Mouse (Mus musculus): Measurements from ENCODE around the gene Car5a.
A peak's percentile ranks its signal among the peaks of the same experiment; 100 is the strongest.

The Car5a gene

GRCm38 (mm10) chr8:121905864-121906263 is 38.8 kb downstream of the Car5a start:
- DNase-seq (ENCODE audit: low spot score) = no peak

GRCm38 (mm10) chr8:121905420-121905819 is 39.3 kb downstream of the Car5a start:
- DNase-seq (ENCODE audit: low spot score) = no peak

GRCm38 (mm10) chr8:121904999-121905398 is 39.7 kb downstream of the Car5a start:
- no peak for DNase-seq (ENCODE audit: low spot score)

GRCm38 (mm10) chr8:121903977-121904376 is 40.7 kb downstream of the Car5a start:
- DNase-seq (ENCODE audit: low spot score) = no peak

GRCm38 (mm10) chr8:121901498-121902236 is 43.0 kb downstream of the Car5a start:
- DNase-seq (ENCODE audit: low spot score) = peak; percentile 55

- no peak for DNase-seq (ENCODE audit: low spot score)
Measured at GRCm38 (mm10) chr8:121899180-121900044, 45.3 kb downstream of the Car5a start.

- peak; percentile 72 for DNase-seq (ENCODE audit: low spot score)
Measured at GRCm38 (mm10) chr8:121898401-121898931, 46.2 kb downstream of the Car5a start.

GRCm38 (mm10) chr8:121897871-121898381 is 46.8 kb downstream of the Car5a start:
- DNase-seq (ENCODE audit: low spot score) = no peak

- no peak for DNase-seq (ENCODE audit: low spot score)
Measured at GRCm38 (mm10) chr8:121897205-121897604, 47.5 kb downstream of the Car5a start.

- no peak for DNase-seq (ENCODE audit: low spot score)
Measured at GRCm38 (mm10) chr8:121896476-121897145, 48.1 kb downstream of the Car5a start.

GRCm38 (mm10) chr8:121895910-121896309 is 48.8 kb downstream of the Car5a start:
- no peak for DNase-seq (ENCODE audit: low spot score)

GRCm38 (mm10) chr8:121892875-121893274 is 51.8 kb downstream of the Car5a start:
- peak; percentile 66 for DNase-seq (ENCODE audit: low spot score)

- no peak for DNase-seq (ENCODE audit: low spot score)
Measured at GRCm38 (mm10) chr8:121889810-121890785, 54.6 kb downstream of the Car5a start.

GRCm38 (mm10) chr8:121889317-121889716 is 55.4 kb downstream of the Car5a start:
- DNase-seq (ENCODE audit: low spot score) = no peak

- no peak for DNase-seq (ENCODE audit: low spot score)
Measured at GRCm38 (mm10) chr8:121887547-121887946, 57.2 kb downstream of the Car5a start.

GRCm38 (mm10) chr8:121885433-121885832 is 59.3 kb downstream of the Car5a start:
- DNase-seq (ENCODE audit: low spot score) = no peak

- DNase-seq (ENCODE audit: low spot score) = no peak
Measured at GRCm38 (mm10) chr8:121885001-121885400, 59.7 kb downstream of the Car5a start.

GRCm38 (mm10) chr8:121884181-121884580 is 60.5 kb downstream of the Car5a start:
- no peak for DNase-seq (ENCODE audit: low spot score)

GRCm38 (mm10) chr8:121881921-121882320 is 62.8 kb downstream of the Car5a start:
- DNase-seq (ENCODE audit: low spot score) = no peak

- no peak for DNase-seq (ENCODE audit: low spot score)
Measured at GRCm38 (mm10) chr8:121880818-121881217, 63.9 kb downstream of the Car5a start.

GRCm38 (mm10) chr8:121879712-121880111 is 65.0 kb downstream of the Car5a start:
- DNase-seq (ENCODE audit: low spot score) = no peak
